Mouse (Mus musculus): ENCODE measurements around the gene Bcas3. TPM values are rescaled to one million over a fixed set of nuclear protein-coding genes. Genes with fewer than 3 reads are reported as not detected.
A peak's percentile ranks its signal among the peaks of the same experiment; 100 is the strongest.

Bcas3 gene
- polyA plus RNA-seq, 1 experiment from 2014 or later, result 24.8 TPM

- WGBS, result 27% methylated on average over 5 of the region's 5 CpGs
- Histone ChIP-seq H3K27me3 (replicated peaks; ENCODE audit: control insufficient read depth, insufficient read depth, low read length) (no peaks in the 10 kb centered on the region), H3K9ac (ENCODE audit: low read depth, low read length) (no peak overlapping the region), H3K9me3 (ENCODE audit: control insufficient read depth, low read length) (no peaks in the 10 kb centered on the region), H3K36me3 (ENCODE audit: control insufficient read depth, insufficient read depth, low read length) (no peaks in the 10 kb centered on the region), H3K27ac (ENCODE audit: low read depth, low read length) (no peak overlapping the region), H3K4me3 (ENCODE audit: low read depth, low read length) (no peak overlapping the region), H3K4me2 (no peak overlapping the region), H3K4me1 (replicated peaks; ENCODE audit: control insufficient read depth, insufficient read depth, low read length) (peaks cover 3% of the 10 kb centered on the region; the same call in 1 of the 2 replicates)
- no peak for ATAC-seq (replicated peaks; ENCODE audit: low FRiP score)
- DNase-seq (ENCODE audit: low spot score), result no peak
Measured at GRCm38 (mm10) chr11:85545602-85546001, 192.6 kb downstream of the Bcas3 start.

GRCm38 (mm10) chr11:85547966-85548365 lies 195.0 kb downstream of the Bcas3 start:
- Histone ChIP-seq H3K9ac (ENCODE audit: low read depth, low read length) (no peak overlapping the region), H3K4me2 (no peak overlapping the region), H3K27ac (ENCODE audit: low read depth, low read length) (no peak overlapping the region), H3K9me3 (ENCODE audit: control insufficient read depth, low read length) (no peaks in the 10 kb centered on the region), H3K4me3 (ENCODE audit: low read depth, low read length) (no peak overlapping the region), H3K4me1 (replicated peaks; ENCODE audit: control insufficient read depth, insufficient read depth, low read length) (peaks cover 3% of the 10 kb centered on the region; the same call in 1 of the 2 replicates), H3K36me3 (ENCODE audit: control insufficient read depth, insufficient read depth, low read length) (no peaks in the 10 kb centered on the region), H3K27me3 (replicated peaks; ENCODE audit: control insufficient read depth, insufficient read depth, low read length) (no peaks in the 10 kb centered on the region)
- no peak for DNase-seq (ENCODE audit: low spot score)
- no peak for ATAC-seq (replicated peaks; ENCODE audit: low FRiP score)
- WGBS, result 59% methylated on average over 6 of the region's 6 CpGs

- 73% methylated on average over 3 of the region's 3 CpGs for WGBS
- Histone ChIP-seq H3K27me3 (replicated peaks; ENCODE audit: control insufficient read depth, insufficient read depth, low read length) (no peaks in the 10 kb centered on the region), H3K36me3 (ENCODE audit: control insufficient read depth, insufficient read depth, low read length) (no peaks in the 10 kb centered on the region), H3K4me1 (replicated peaks; ENCODE audit: control insufficient read depth, insufficient read depth, low read length) (peaks cover 5% of the 10 kb centered on the region), H3K4me2 (no peak overlapping the region), H3K9me3 (ENCODE audit: control insufficient read depth, low read length) (no peaks in the 10 kb centered on the region), H3K9ac (ENCODE audit: low read depth, low read length) (no peak overlapping the region), H3K4me3 (ENCODE audit: low read depth, low read length) (no peak overlapping the region), H3K27ac (ENCODE audit: low read depth, low read length) (no peak overlapping the region)
- ATAC-seq (replicated peaks; ENCODE audit: low FRiP score), result no peak
- DNase-seq (ENCODE audit: low spot score), result no peak
Measured at GRCm38 (mm10) chr11:85549651-85550050, 196.7 kb downstream of the Bcas3 start.

- DNase-seq (ENCODE audit: low spot score) (no peak), ATAC-seq (replicated peaks; ENCODE audit: low FRiP score) (no peak)
- Histone ChIP-seq H3K4me1 (replicated peaks; ENCODE audit: control insufficient read depth, insufficient read depth, low read length) (peaks cover 10% of the 10 kb centered on the region), H3K9ac (ENCODE audit: low read depth, low read length) (no peak overlapping the region), H3K27me3 (replicated peaks; ENCODE audit: control insufficient read depth, insufficient read depth, low read length) (no peaks in the 10 kb centered on the region), H3K4me2 (0 out of 2 replicates have a peak overlapping the region, but pooled peaks have one; percentile 36), H3K9me3 (ENCODE audit: control insufficient read depth, low read length) (no peaks in the 10 kb centered on the region), H3K4me3 (ENCODE audit: low read depth, low read length) (no peak overlapping the region), H3K36me3 (ENCODE audit: control insufficient read depth, insufficient read depth, low read length) (no peaks in the 10 kb centered on the region), H3K27ac (ENCODE audit: low read depth, low read length) (no peak overlapping the region)
- WGBS, result 15% methylated on average over 1 of the region's 1 CpGs
Measured at GRCm38 (mm10) chr11:85555066-85555465, 202.1 kb downstream of the Bcas3 start.

GRCm38 (mm10) chr11:85555721-85556120 lies 202.8 kb downstream of the Bcas3 start:
- no peaks in the 10 kb centered on the region for H3K36me3 ChIP-seq (ENCODE audit: control insufficient read depth, insufficient read depth, low read length)
- no peak overlapping the region for H3K9ac ChIP-seq (ENCODE audit: low read depth, low read length)
- H3K27me3 ChIP-seq (replicated peaks; ENCODE audit: control insufficient read depth, insufficient read depth, low read length), result no peaks in the 10 kb centered on the region
- H3K4me2 ChIP-seq, result no peak overlapping the region
- DNase-seq (ENCODE audit: low spot score) (no peak), ATAC-seq (replicated peaks; ENCODE audit: low FRiP score) (no peak)
- peaks cover 7% of the 10 kb centered on the region for H3K4me1 ChIP-seq (replicated peaks; ENCODE audit: control insufficient read depth, insufficient read depth, low read length)
- H3K9me3 ChIP-seq (ENCODE audit: control insufficient read depth, low read length), result no peaks in the 10 kb centered on the region
- H3K27ac ChIP-seq (ENCODE audit: low read depth, low read length), result no peak overlapping the region
- H3K4me3 ChIP-seq (ENCODE audit: low read depth, low read length), result no peak overlapping the region
- 81% methylated on average over 2 of the region's 2 CpGs for WGBS

GRCm38 (mm10) chr11:85565068-85565467 lies 212.1 kb downstream of the Bcas3 start:
- Histone ChIP-seq H3K4me1 (replicated peaks; ENCODE audit: control insufficient read depth, insufficient read depth, low read length) (no peaks in the 10 kb centered on the region), H3K9me3 (ENCODE audit: control insufficient read depth, low read length) (no peaks in the 10 kb centered on the region), H3K27ac (ENCODE audit: low read depth, low read length) (no peak overlapping the region), H3K9ac (ENCODE audit: low read depth, low read length) (no peak overlapping the region), H3K4me2 (no peak overlapping the region), H3K27me3 (replicated peaks; ENCODE audit: control insufficient read depth, insufficient read depth, low read length) (no peaks in the 10 kb centered on the region), H3K4me3 (ENCODE audit: low read depth, low read length) (no peak overlapping the region), H3K36me3 (ENCODE audit: control insufficient read depth, insufficient read depth, low read length) (no peaks in the 10 kb centered on the region)
- no peak for DNase-seq (ENCODE audit: low spot score)
- 74% methylated on average over 2 of the region's 2 CpGs for WGBS
- ATAC-seq (replicated peaks; ENCODE audit: low FRiP score), result no peak

GRCm38 (mm10) chr11:85571040-85571439 lies 218.1 kb downstream of the Bcas3 start:
- no peak overlapping the region for H3K4me2 ChIP-seq
- H3K9me3 ChIP-seq (ENCODE audit: control insufficient read depth, low read length), result no peaks in the 10 kb centered on the region
- H3K9ac ChIP-seq (ENCODE audit: low read depth, low read length), result no peak overlapping the region
- no peaks in the 10 kb centered on the region for H3K27me3 ChIP-seq (replicated peaks; ENCODE audit: control insufficient read depth, insufficient read depth, low read length)
- DNase-seq (ENCODE audit: low spot score) (no peak), ATAC-seq (replicated peaks; ENCODE audit: low FRiP score) (no peak)
- WGBS, result 69% methylated on average over 3 of the region's 3 CpGs
- no peaks in the 10 kb centered on the region for H3K36me3 ChIP-seq (ENCODE audit: control insufficient read depth, insufficient read depth, low read length)
- H3K4me3 ChIP-seq (ENCODE audit: low read depth, low read length), result no peak overlapping the region
- no peak overlapping the region for H3K27ac ChIP-seq (ENCODE audit: low read depth, low read length)
- peaks cover 6% of the 10 kb centered on the region; the same call in 1 of the 2 replicates for H3K4me1 ChIP-seq (replicated peaks; ENCODE audit: control insufficient read depth, insufficient read depth, low read length)

- DNase-seq (ENCODE audit: low spot score) (no peak), ATAC-seq (replicated peaks; ENCODE audit: low FRiP score) (no peak)
- Histone ChIP-seq H3K4me1 (replicated peaks; ENCODE audit: control insufficient read depth, insufficient read depth, low read length) (peaks cover 6% of the 10 kb centered on the region; the same call in 1 of the 2 replicates), H3K27ac (ENCODE audit: low read depth, low read length) (no peak overlapping the region), H3K4me2 (no peak overlapping the region), H3K36me3 (ENCODE audit: control insufficient read depth, insufficient read depth, low read length) (no peaks in the 10 kb centered on the region), H3K4me3 (ENCODE audit: low read depth, low read length) (no peak overlapping the region), H3K9ac (ENCODE audit: low read depth, low read length) (no peak overlapping the region), H3K9me3 (ENCODE audit: control insufficient read depth, low read length) (no peaks in the 10 kb centered on the region), H3K27me3 (replicated peaks; ENCODE audit: control insufficient read depth, insufficient read depth, low read length) (no peaks in the 10 kb centered on the region)
- 65% methylated on average over 5 of the region's 5 CpGs for whole genome bisulfite sequencing
Measured at GRCm38 (mm10) chr11:85571936-85572335, 219.0 kb downstream of the Bcas3 start.

GRCm38 (mm10) chr11:85572590-85572989 lies 219.6 kb downstream of the Bcas3 start:
- peaks cover 6% of the 10 kb centered on the region; the same call in 1 of the 2 replicates for H3K4me1 ChIP-seq (replicated peaks; ENCODE audit: control insufficient read depth, insufficient read depth, low read length)
- ATAC-seq (replicated peaks; ENCODE audit: low FRiP score) (no peak), DNase-seq (ENCODE audit: low spot score) (no peak)
- no peak overlapping the region for H3K9ac ChIP-seq (ENCODE audit: low read depth, low read length)
- H3K9me3 ChIP-seq (ENCODE audit: control insufficient read depth, low read length), result no peaks in the 10 kb centered on the region
- H3K4me3 ChIP-seq (ENCODE audit: low read depth, low read length), result no peak overlapping the region
- H3K4me2 ChIP-seq, result no peak overlapping the region
- no peaks in the 10 kb centered on the region for H3K36me3 ChIP-seq (ENCODE audit: control insufficient read depth, insufficient read depth, low read length)
- no peaks in the 10 kb centered on the region for H3K27me3 ChIP-seq (replicated peaks; ENCODE audit: control insufficient read depth, insufficient read depth, low read length)
- no peak overlapping the region for H3K27ac ChIP-seq (ENCODE audit: low read depth, low read length)
- 52% methylated on average over 3 of the region's 3 CpGs for WGBS
